Mouse (Mus musculus) CH12.LX (cell line): ENCODE data around the gene Cd2.

Experiments used
- CTCF ChIP-seq, 2 experiments: IDR thresholded peaks in 1 of 2; conservative IDR thresholded peaks in 1 of 2; 2 replicates each; pipeline ENCODE4 v1.5.1; 2011 to 2012; ENCODE audit warnings: low read depth in 2 of 2, low read length in 2 of 2, improper control_type of control experiment in 1 of 2, inconsistent platforms in 1 of 2, mild to moderate bottlenecking in 1 of 2, moderate library complexity in 1 of 2
- EP300 ChIP-seq: IDR thresholded peaks from 2 replicates; pipeline ENCODE4 v1.6.1; 2011; ENCODE audit warnings: low read length, improper control_type of control experiment
- MAFK ChIP-seq: IDR thresholded peaks from 2 replicates; pipeline ENCODE4 v1.6.1; 2011; ENCODE audit warnings: low read length, improper control_type of control experiment; ENCODE audit not compliant: insufficient replicate concordance
- MAZ ChIP-seq: IDR thresholded peaks from 2 replicates; pipeline ENCODE4 v1.6.1; 2012; ENCODE audit warnings: low read depth, mild to moderate bottlenecking, inconsistent platforms, low read length, improper control_type of control experiment, moderate library complexity
- PAX5 ChIP-seq: IDR thresholded peaks from 2 replicates; pipeline ENCODE4 v1.6.1; 2012; ENCODE audit warnings: low read length, inconsistent platforms, mixed read lengths
- POLR2AphosphoS2 ChIP-seq: IDR thresholded peaks from 2 replicates; pipeline ENCODE4 v1.6.1; 2011; ENCODE audit warnings: low read depth, low read length, improper control_type of control experiment
- TBP ChIP-seq: conservative IDR thresholded peaks from 2 replicates; pipeline ENCODE4 v1.6.1; 2011; ENCODE audit warnings: low read depth, low read length, improper control_type of control experiment
- TCF12 ChIP-seq: IDR thresholded peaks from 2 replicates; pipeline ENCODE4 v1.6.1; 2014; ENCODE audit warnings: low read depth, mild to moderate bottlenecking, inconsistent platforms, low read length, improper control_type of control experiment
- UBTF ChIP-seq: IDR thresholded peaks from 2 replicates; pipeline ENCODE4 v1.6.1; 2012; ENCODE audit warnings: low read depth, mild to moderate bottlenecking, inconsistent platforms, low read length, improper control_type of control experiment, moderate library complexity
- USF1 ChIP-seq: IDR thresholded peaks from 2 replicates; pipeline ENCODE4 v1.6.1; 2014; ENCODE audit warnings: low read depth, mild to moderate bottlenecking, inconsistent platforms, low read length, improper control_type of control experiment
- ZMIZ1 ChIP-seq: IDR thresholded peaks from 2 replicates; pipeline ENCODE4 v1.6.1; 2012; ENCODE audit warnings: low read depth, mild to moderate bottlenecking, inconsistent platforms, low read length, improper control_type of control experiment

- TF ChIP-seq POLR2AphosphoS2, result no peak
- no peak for TF ChIP-seq UBTF
- no peak for TF ChIP-seq TCF12
- no peak for TF ChIP-seq ZMIZ1
- TF ChIP-seq MAZ, result no peak
- no peak for TF ChIP-seq EP300
- no peak for TF ChIP-seq CTCF (conservative IDR thresholded peaks at IDR 0.05 in 1 of 2, IDR thresholded peaks at IDR 0.05 in 1 of 2; ENCODE audit: low read depth in 2 of 2, low read length in 2 of 2)
- no peak for TF ChIP-seq MAFK
- TF ChIP-seq USF1, result no peak
- no peak for TF ChIP-seq PAX5
- no peak for TF ChIP-seq TBP
Measured at GRCm38 (mm10) chr3:101240859-101241258, 46.9 kb downstream of the Cd2 start.
